Mouse (Mus musculus): ENCODE measurements around the gene Hmgcs2. TPM values are rescaled to one million over a fixed set of nuclear protein-coding genes. Genes with fewer than 3 reads are reported as not detected.

Hmgcs2 gene
- 8.7 and 12.6 TPM in 2 replicates for polyA plus RNA-seq (2015; fragmentation: Nextera tagmentation; extraction: Ambion mirVana)

- H3K4me1 ChIP-seq (replicated peaks) = peaks cover 20% of the 10 kb centered on the region
- WGBS = 44% methylated on average over 14 of the region's 14 CpGs
- H3K4me2 ChIP-seq = peak within 1 kb of the TSS; percentile 44
- H3K4me3 ChIP-seq = peak within 1 kb of the TSS; percentile 26
- H3K36me3 ChIP-seq = no peaks in the 10 kb centered on the region
- H3K27ac ChIP-seq = peak within 1 kb of the TSS; percentile 27; the same call in 1 of the 2 replicates
- no peaks in the 10 kb centered on the region for H3K27me3 ChIP-seq
- no peaks in the 10 kb centered on the region for H3K9me3 ChIP-seq (replicated peaks)
- no peak within 1 kb of the TSS for H3K9ac ChIP-seq
- peak; percentile 67 for ATAC-seq (replicated peaks; ENCODE audit: insufficient number of reproducible peaks, insufficient read depth, low FRiP score, low read depth)
These were observed at the start of gene Hmgcs2 for GRCm38 (mm10) chr3:98280204-98280932. Gene Hmgcs2 (plus strand): TSS chr3:98280435.

DNA sequence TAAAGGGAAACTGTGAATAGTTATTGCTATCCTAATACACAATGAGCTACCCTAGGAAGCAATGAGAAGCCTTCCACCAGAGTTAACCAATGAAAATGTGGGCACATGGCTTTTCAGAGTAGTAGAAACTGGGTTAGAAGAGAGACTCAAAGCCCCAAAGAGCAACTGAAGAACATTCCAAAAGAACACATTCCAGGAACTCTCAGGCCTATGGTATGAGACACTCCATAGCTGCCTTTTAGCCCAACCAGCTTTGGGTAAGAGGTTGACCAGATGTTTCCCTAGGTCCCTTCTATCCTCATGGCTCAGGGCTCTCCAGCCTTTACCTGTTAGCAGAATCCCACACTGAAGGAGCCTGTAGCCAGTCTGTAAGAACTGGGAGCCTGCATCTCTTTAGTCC, 46.7 kb upstream of the Hmgcs2 start:
- H3K4me2 ChIP-seq = no peak overlapping the region
- H3K27ac ChIP-seq = no peak overlapping the region
- H3K27me3 ChIP-seq = no peaks in the 10 kb centered on the region
- H3K9ac ChIP-seq = no peak overlapping the region
- H3K4me1 ChIP-seq (replicated peaks) = no peaks in the 10 kb centered on the region
- ATAC-seq (replicated peaks; ENCODE audit: insufficient number of reproducible peaks, insufficient read depth, low FRiP score, low read depth) = no peak
- H3K4me3 ChIP-seq = no peak overlapping the region
- H3K9me3 ChIP-seq (replicated peaks) = no peaks in the 10 kb centered on the region
- no peaks in the 10 kb centered on the region for H3K36me3 ChIP-seq

DNA sequence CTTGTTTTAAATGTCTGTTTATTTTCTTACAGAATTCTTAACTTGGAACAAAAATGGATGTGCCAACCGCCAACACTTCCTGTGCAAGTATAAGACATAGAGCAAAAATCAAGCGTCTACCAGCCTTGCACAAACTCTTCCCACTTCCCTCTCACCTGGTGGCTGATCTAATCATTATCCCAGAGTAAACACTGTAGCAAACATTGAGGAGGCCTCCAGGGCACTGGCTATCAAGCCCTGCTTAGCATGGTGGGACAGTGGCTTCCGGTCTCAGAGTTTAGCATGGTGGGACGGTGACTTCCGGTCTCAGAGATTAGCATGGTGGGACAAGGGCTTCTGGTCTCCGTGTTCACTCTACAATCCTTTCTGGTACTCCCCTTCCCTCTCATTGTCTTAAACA, 44.0 kb upstream of the Hmgcs2 start:
- Histone ChIP-seq H3K27me3 (no peaks in the 10 kb centered on the region), H3K4me3 (no peak overlapping the region), H3K9me3 (replicated peaks) (no peaks in the 10 kb centered on the region), H3K36me3 (no peaks in the 10 kb centered on the region), H3K27ac (no peak overlapping the region), H3K4me1 (replicated peaks) (no peaks in the 10 kb centered on the region), H3K9ac (no peak overlapping the region), H3K4me2 (no peak overlapping the region)
- no peak for ATAC-seq (replicated peaks; ENCODE audit: insufficient number of reproducible peaks, insufficient read depth, low FRiP score, low read depth)
- whole genome bisulfite sequencing = 74% methylated on average over 6 of the region's 6 CpGs

- no peak for ATAC-seq (replicated peaks; ENCODE audit: insufficient number of reproducible peaks, insufficient read depth, low FRiP score, low read depth)
- WGBS = 77% methylated on average over 5 of the region's 5 CpGs
- Histone ChIP-seq H3K27me3 (no peaks in the 10 kb centered on the region), H3K4me3 (no peak overlapping the region), H3K4me2 (no peak overlapping the region), H3K27ac (no peak overlapping the region), H3K4me1 (replicated peaks) (no peaks in the 10 kb centered on the region), H3K9me3 (replicated peaks) (no peaks in the 10 kb centered on the region), H3K36me3 (no peaks in the 10 kb centered on the region), H3K9ac (no peak overlapping the region)
These were observed 43.0 kb upstream of the Hmgcs2 start for GRCm38 (mm10) chr3:98237240-98237639.

DNA sequence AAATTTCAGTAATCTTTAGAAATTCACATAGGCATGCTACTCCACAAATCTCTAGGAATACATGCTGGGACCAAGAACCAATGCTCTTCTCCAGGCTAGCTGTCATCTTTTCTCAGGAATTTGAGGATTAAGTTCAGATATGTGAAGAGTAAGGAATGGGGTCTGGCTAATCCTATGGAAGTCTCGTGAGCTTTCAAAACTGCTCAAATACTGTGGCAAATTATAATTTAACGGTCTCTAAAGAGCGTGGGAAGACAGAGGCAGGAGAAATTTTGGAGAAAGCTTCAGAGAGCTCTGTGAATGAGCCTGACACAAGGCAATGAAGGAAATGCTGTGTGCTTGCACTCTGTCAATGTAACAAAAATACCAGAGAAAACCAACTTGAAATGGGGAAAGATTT, 42.1 kb upstream of the Hmgcs2 start:
- no peaks in the 10 kb centered on the region for H3K4me1 ChIP-seq (replicated peaks)
- no peak for ATAC-seq (replicated peaks; ENCODE audit: insufficient number of reproducible peaks, insufficient read depth, low FRiP score, low read depth)
- H3K27ac ChIP-seq = no peak overlapping the region
- H3K27me3 ChIP-seq = no peaks in the 10 kb centered on the region
- no peaks in the 10 kb centered on the region for H3K9me3 ChIP-seq (replicated peaks)
- H3K9ac ChIP-seq = no peak overlapping the region
- H3K4me2 ChIP-seq = no peak overlapping the region
- H3K36me3 ChIP-seq = no peaks in the 10 kb centered on the region
- no peak overlapping the region for H3K4me3 ChIP-seq
- 86% methylated on average over 3 of the region's 3 CpGs for WGBS

DNA sequence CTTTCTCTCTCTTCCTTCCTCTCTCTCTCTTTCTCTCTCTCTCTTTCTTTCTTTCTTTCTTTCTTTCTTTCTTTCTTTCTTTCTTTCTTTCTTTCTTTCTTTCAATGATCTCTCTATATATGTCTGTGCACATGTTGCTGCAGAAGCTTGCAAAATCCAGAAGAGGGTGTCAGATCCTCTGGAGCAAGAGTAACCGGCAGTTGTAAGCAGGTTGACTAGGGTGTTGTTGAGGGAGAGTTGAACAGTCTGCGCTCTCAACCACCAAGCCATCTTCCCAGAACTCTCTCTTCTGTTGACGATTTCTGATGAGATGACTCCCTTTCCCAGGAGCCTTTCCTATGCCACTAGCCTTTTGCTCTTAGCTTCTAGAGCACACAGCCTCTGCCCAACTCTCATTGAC, 38.2 kb upstream of the Hmgcs2 start:
- Histone ChIP-seq H3K36me3 (no peaks in the 10 kb centered on the region), H3K4me2 (no peak overlapping the region), H3K9ac (no peak overlapping the region), H3K9me3 (replicated peaks) (no peaks in the 10 kb centered on the region), H3K27ac (no peak overlapping the region), H3K4me3 (no peak overlapping the region), H3K27me3 (no peaks in the 10 kb centered on the region), H3K4me1 (replicated peaks) (no peaks in the 10 kb centered on the region)
- no peak for ATAC-seq (replicated peaks; ENCODE audit: insufficient number of reproducible peaks, insufficient read depth, low FRiP score, low read depth)
- WGBS = 75% methylated on average over 3 of the region's 3 CpGs

DNA sequence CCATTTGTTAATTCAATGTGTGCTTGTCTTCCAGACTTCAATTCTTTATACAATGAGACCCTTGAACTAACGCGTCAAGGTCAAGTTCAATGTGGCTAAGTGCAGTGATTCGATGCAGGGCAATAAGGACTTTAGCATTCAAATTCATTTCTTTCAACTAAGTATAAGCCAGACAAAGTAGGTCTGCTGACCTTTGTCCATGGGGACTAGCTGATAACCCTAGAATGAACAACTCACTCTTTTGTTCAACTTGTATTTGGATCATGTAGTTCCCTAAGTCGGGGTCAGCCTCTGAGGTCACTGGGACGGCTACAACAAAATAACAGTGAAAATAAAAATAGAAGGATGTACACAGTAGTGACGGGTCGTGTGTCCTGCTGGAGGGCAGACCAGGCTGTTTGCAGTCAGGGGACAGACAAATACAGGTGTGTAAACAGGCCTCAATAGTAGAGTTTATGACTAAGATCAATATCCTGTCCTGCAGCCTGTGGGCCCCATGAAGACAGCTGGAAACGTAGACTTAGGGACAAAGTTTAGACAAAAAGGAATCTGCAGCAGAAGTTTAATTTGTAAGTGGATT, 37.7 kb upstream of the Hmgcs2 start:
- WGBS = 73% methylated on average over 8 of the region's 8 CpGs

DNA sequence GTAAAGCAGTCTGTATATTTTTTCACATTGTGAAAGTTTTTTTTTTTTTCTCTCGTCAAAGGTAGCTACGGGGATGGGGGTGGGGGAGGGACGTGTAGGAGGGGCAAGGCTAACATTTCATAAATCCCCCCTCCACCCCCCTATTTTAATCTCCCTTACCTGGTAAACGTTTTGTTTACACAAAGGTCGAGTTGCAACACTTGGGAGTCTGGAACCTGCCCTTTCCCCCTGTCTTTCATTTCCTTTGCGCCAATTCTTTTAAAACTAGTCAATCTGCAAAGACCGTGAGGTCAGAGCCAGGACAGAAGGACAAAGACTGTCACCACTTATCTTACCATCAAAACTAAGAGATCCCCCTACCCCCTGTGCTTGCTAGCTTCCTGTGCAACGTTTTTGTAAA, 34.3 kb upstream of the Hmgcs2 start:
- no peaks in the 10 kb centered on the region for H3K36me3 ChIP-seq
- no peaks in the 10 kb centered on the region for H3K27me3 ChIP-seq
- H3K9me3 ChIP-seq (replicated peaks) = no peaks in the 10 kb centered on the region
- no peaks in the 10 kb centered on the region for H3K4me1 ChIP-seq (replicated peaks)
- no peak overlapping the region for H3K27ac ChIP-seq
- ATAC-seq (replicated peaks; ENCODE audit: insufficient number of reproducible peaks, insufficient read depth, low FRiP score, low read depth) = no peak
- no peak overlapping the region for H3K9ac ChIP-seq
- 24% methylated on average over 8 of the region's 8 CpGs for WGBS
- no peak overlapping the region for H3K4me2 ChIP-seq
- H3K4me3 ChIP-seq = no peak overlapping the region

More for the DNA sequence above, 37.7 kb upstream of the Hmgcs2 start:
- no peak overlapping the region for H3K27ac ChIP-seq
- H3K4me3 ChIP-seq = no peak overlapping the region
- H3K4me2 ChIP-seq = no peak overlapping the region
- H3K9ac ChIP-seq = no peak overlapping the region
- no peaks in the 10 kb centered on the region for H3K27me3 ChIP-seq
- ATAC-seq (replicated peaks; ENCODE audit: insufficient number of reproducible peaks, insufficient read depth, low FRiP score, low read depth) = no peak
- H3K9me3 ChIP-seq (replicated peaks) = no peaks in the 10 kb centered on the region
- H3K4me1 ChIP-seq (replicated peaks) = no peaks in the 10 kb centered on the region
- H3K36me3 ChIP-seq = no peaks in the 10 kb centered on the region

- Histone ChIP-seq H3K4me1 (replicated peaks) (no peaks in the 10 kb centered on the region), H3K4me3 (no peak overlapping the region), H3K9me3 (replicated peaks) (no peaks in the 10 kb centered on the region), H3K9ac (no peak overlapping the region), H3K36me3 (no peaks in the 10 kb centered on the region), H3K27me3 (no peaks in the 10 kb centered on the region), H3K4me2 (no peak overlapping the region), H3K27ac (no peak overlapping the region)
- ATAC-seq (replicated peaks; ENCODE audit: insufficient number of reproducible peaks, insufficient read depth, low FRiP score, low read depth) = no peak
- WGBS = 51% methylated on average over 7 of the region's 7 CpGs
These were observed 33.1 kb upstream of the Hmgcs2 start for GRCm38 (mm10) chr3:98246985-98247751.

GRCm38 (mm10) chr3:98249378-98249777, 30.9 kb upstream of the Hmgcs2 start:
- WGBS = 83% methylated on average over 2 of the region's 2 CpGs

GRCm38 (mm10) chr3:98249833-98250448, 30.3 kb upstream of the Hmgcs2 start:
- WGBS = 74% methylated on average over 11 of the region's 11 CpGs
- Histone ChIP-seq H3K36me3 (no peaks in the 10 kb centered on the region), H3K27me3 (no peaks in the 10 kb centered on the region), H3K27ac (no peak overlapping the region), H3K9me3 (replicated peaks) (no peaks in the 10 kb centered on the region), H3K4me2 (no peak overlapping the region), H3K4me3 (no peak overlapping the region), H3K4me1 (replicated peaks) (no peaks in the 10 kb centered on the region), H3K9ac (no peak overlapping the region)
- no peak for ATAC-seq (replicated peaks; ENCODE audit: insufficient number of reproducible peaks, insufficient read depth, low FRiP score, low read depth)

More at GRCm38 (mm10) chr3:98249378-98249777, 30.9 kb upstream of the Hmgcs2 start:
- Histone ChIP-seq H3K4me3 (no peak overlapping the region), H3K9me3 (replicated peaks) (no peaks in the 10 kb centered on the region), H3K36me3 (no peaks in the 10 kb centered on the region), H3K4me1 (replicated peaks) (no peaks in the 10 kb centered on the region), H3K4me2 (no peak overlapping the region), H3K27ac (no peak overlapping the region), H3K9ac (no peak overlapping the region), H3K27me3 (no peaks in the 10 kb centered on the region)
- no peak for ATAC-seq (replicated peaks; ENCODE audit: insufficient number of reproducible peaks, insufficient read depth, low FRiP score, low read depth)
